Mouse (Mus musculus) MEL (cell line): ENCODE data around the gene Ndst4. TPM values are rescaled to one million over a fixed set of nuclear protein-coding genes. Genes with fewer than 3 reads are reported as not detected.

Experiments
- DNase-seq: peaks from one replicate; pipeline ENCODE4 v3.0.0; 2011; ENCODE audit warnings: low read depth, low spot score
- H3K27ac ChIP-seq: 2 replicates; pipeline ENCODE4 v1.5.1; 2012; ENCODE audit warnings: low read depth, mild to moderate bottlenecking, control low read depth, low read length, moderate library complexity; ENCODE audit not compliant: control insufficient read depth
- H3K27me3 ChIP-seq, 2 experiments: fragments of 150-350 bp in 1 of 2; sonication (generic) in 1 of 2; 2 replicates each; pipeline ENCODE4 v1.6.1; 2012; ENCODE audit warnings: low read length in 2 of 2, mild to moderate bottlenecking in 2 of 2, improper control_type of control experiment in 1 of 2, moderate library complexity in 1 of 2; ENCODE audit not compliant: insufficient read depth in 2 of 2, control insufficient read depth in 1 of 2
- H3K36me3 ChIP-seq, 2 experiments: 2 replicates each; pipeline ENCODE4 v1.6.1; 2012 to 2014; ENCODE audit warnings: low read length in 2 of 2, improper control_type of control experiment in 1 of 2, inconsistent platforms in 1 of 2, mild to moderate bottlenecking in 1 of 2; ENCODE audit not compliant: insufficient read depth in 2 of 2, control insufficient read depth in 1 of 2
- H3K4me1 ChIP-seq, 2 experiments: fragments of 150-350 bp in 1 of 2; sonication (generic) in 1 of 2; 2 replicates each; pipeline ENCODE4 v1.6.1; 2012; ENCODE audit warnings: low read length in 2 of 2, improper control_type of control experiment in 1 of 2, mild to moderate bottlenecking in 1 of 2; ENCODE audit not compliant: insufficient read depth in 2 of 2, control insufficient read depth in 1 of 2
- H3K4me3 ChIP-seq, 2 experiments: fragments of 150-350 bp in 1 of 2; sonication (generic) in 1 of 2; 2 replicates each; pipeline ENCODE4 v1.5.1; 2012; ENCODE audit warnings: low read depth in 2 of 2, low read length in 2 of 2, mild to moderate bottlenecking in 2 of 2, moderate library complexity in 2 of 2, control low read depth in 1 of 2, improper control_type of control experiment in 1 of 2; ENCODE audit not compliant: control insufficient read depth in 1 of 2, insufficient read depth in 1 of 2
- H3K79me2 ChIP-seq: 2 replicates; pipeline ENCODE4 v1.6.1; 2012; ENCODE audit warnings: mild to moderate bottlenecking, low read length, moderate library complexity; ENCODE audit not compliant: control insufficient read depth, poor library complexity, insufficient read depth
- H3K9ac ChIP-seq: 2 replicates; pipeline ENCODE4 v1.6.1; 2012; ENCODE audit warnings: low read depth, mild to moderate bottlenecking, control low read depth, low read length, moderate library complexity; ENCODE audit not compliant: control insufficient read depth, poor library complexity, severe bottlenecking
- H3K9me3 ChIP-seq: fragments of 150-350 bp; sonication (generic); replicated peaks from 2 replicates; pipeline ENCODE4 v1.6.1; 2012; ENCODE audit warnings: mild to moderate bottlenecking, low read length, improper control_type of control experiment, moderate library complexity; ENCODE audit not compliant: insufficient read depth
- CHD2 ChIP-seq: IDR thresholded peaks from 2 replicates; pipeline ENCODE4 v1.6.1; 2011; ENCODE audit warnings: low read length, improper control_type of control experiment
- CTCF ChIP-seq, 3 experiments: IDR thresholded peaks in 2 of 3; conservative IDR thresholded peaks in 1 of 3; 2 replicates each; pipeline ENCODE4 v1.5.1; 2011 to 2012; ENCODE audit warnings: low read length in 3 of 3, low read depth in 2 of 3, mild to moderate bottlenecking in 2 of 3, improper control_type of control experiment in 1 of 3, inconsistent platforms in 1 of 3, mixed read lengths in 1 of 3, moderate library complexity in 1 of 3; ENCODE audit not compliant: control insufficient read depth in 1 of 3, insufficient read depth in 1 of 3, poor library complexity in 1 of 3, severe bottlenecking in 1 of 3
- E2F4 ChIP-seq: IDR thresholded peaks from 2 replicates; pipeline ENCODE4 v1.6.1; 2011; ENCODE audit warnings: low read depth, low read length, improper control_type of control experiment, borderline replicate concordance
- ELF1 ChIP-seq: IDR thresholded peaks from 2 replicates; pipeline ENCODE4 v1.6.1; 2014; ENCODE audit warnings: low read depth, mild to moderate bottlenecking, inconsistent platforms, low read length, improper control_type of control experiment, moderate library complexity
- EP300 ChIP-seq, 2 experiments: IDR thresholded peaks; 2 replicates each; pipeline ENCODE4 v1.6.1; 2011; ENCODE audit warnings: improper control_type of control experiment in 2 of 2, low read length in 2 of 2, low read depth in 1 of 2, mild to moderate bottlenecking in 1 of 2
- ETS1 ChIP-seq: IDR thresholded peaks from 2 replicates; pipeline ENCODE4 v1.6.1; 2012; ENCODE audit warnings: low read depth, mild to moderate bottlenecking, inconsistent platforms, low read length, improper control_type of control experiment, moderate library complexity
- GATA1 ChIP-seq: IDR thresholded peaks from 2 replicates; pipeline ENCODE4 v1.6.1; 2011; ENCODE audit warnings: low read depth, low read length, improper control_type of control experiment
- JUND ChIP-seq: IDR thresholded peaks from 2 replicates; pipeline ENCODE4 v1.6.1; 2011; ENCODE audit warnings: low read depth, mild to moderate bottlenecking, improper control_type of control experiment, low read length
- KAT2A ChIP-seq: conservative IDR thresholded peaks from 2 replicates; pipeline ENCODE4 v1.6.1; 2012; ENCODE audit warnings: low read depth, low read length, improper control_type of control experiment, inconsistent platforms
- MAFK ChIP-seq: IDR thresholded peaks from 2 replicates; pipeline ENCODE4 v1.6.1; 2011; ENCODE audit warnings: low read depth, mild to moderate bottlenecking, low read length, improper control_type of control experiment, borderline replicate concordance
- MAX ChIP-seq: IDR thresholded peaks from 2 replicates; pipeline ENCODE4 v1.6.1; 2011; ENCODE audit warnings: low read length, improper control_type of control experiment
- MAZ ChIP-seq: IDR thresholded peaks from 2 replicates; pipeline ENCODE4 v1.6.1; 2012; ENCODE audit warnings: low read depth, mild to moderate bottlenecking, inconsistent platforms, low read length, improper control_type of control experiment
- MXI1 ChIP-seq: IDR thresholded peaks from 2 replicates; pipeline ENCODE4 v1.6.1; 2011; ENCODE audit warnings: mild to moderate bottlenecking, low read depth, low read length, improper control_type of control experiment
- MYB ChIP-seq: IDR thresholded peaks from 2 replicates; pipeline ENCODE4 v1.6.1; 2011; ENCODE audit warnings: mild to moderate bottlenecking, low read depth, low read length, improper control_type of control experiment
- MYC ChIP-seq: IDR thresholded peaks from 2 replicates; pipeline ENCODE4 v1.6.1; 2011; ENCODE audit warnings: low read depth, mild to moderate bottlenecking, low read length, improper control_type of control experiment, moderate library complexity
- NELFE ChIP-seq: IDR thresholded peaks from 2 replicates; pipeline ENCODE4 v1.6.1; 2011; ENCODE audit warnings: low read depth, low read length, improper control_type of control experiment
- NRF1 ChIP-seq: IDR thresholded peaks from 2 replicates; pipeline ENCODE4 v1.6.1; 2014; ENCODE audit warnings: low read depth, mild to moderate bottlenecking, inconsistent platforms, low read length, improper control_type of control experiment, moderate library complexity; ENCODE audit not compliant: poor library complexity, insufficient read depth, severe bottlenecking
- POLR2A ChIP-seq, 2 experiments: IDR thresholded peaks; 2 replicates each; pipeline ENCODE4 v1.6.1; 2011 to 2012; ENCODE audit warnings: low read length in 2 of 2, mild to moderate bottlenecking in 2 of 2, control low read depth in 1 of 2, improper control_type of control experiment in 1 of 2, low read depth in 1 of 2, moderate library complexity in 1 of 2; ENCODE audit not compliant: control insufficient read depth in 1 of 2, insufficient read depth in 1 of 2, poor library complexity in 1 of 2
- POLR2AphosphoS2 ChIP-seq: IDR thresholded peaks from 2 replicates; pipeline ENCODE4 v1.6.1; 2011; ENCODE audit warnings: low read length, improper control_type of control experiment
- POLR2AphosphoS5 ChIP-seq: IDR thresholded peaks from 2 replicates; pipeline ENCODE4 v1.6.1; 2012; ENCODE audit warnings: low read depth, borderline replicate concordance, mild to moderate bottlenecking, inconsistent platforms, low read length, moderate library complexity, mixed read lengths
- RAD21 ChIP-seq: IDR thresholded peaks from 2 replicates; pipeline ENCODE4 v1.6.1; 2011; ENCODE audit warnings: mild to moderate bottlenecking, low read depth, low read length, improper control_type of control experiment
- SIN3A ChIP-seq: IDR thresholded peaks from 2 replicates; pipeline ENCODE4 v1.6.1; 2012; ENCODE audit warnings: low read length, improper control_type of control experiment, inconsistent platforms
- TAL1 ChIP-seq: IDR thresholded peaks from 2 replicates; pipeline ENCODE4 v1.6.1; 2012; ENCODE audit warnings: mild to moderate bottlenecking, inconsistent platforms, low read length, moderate library complexity, mixed read lengths
- UBTF ChIP-seq: IDR thresholded peaks from 2 replicates; pipeline ENCODE4 v1.6.1; 2012; ENCODE audit warnings: low read depth, mild to moderate bottlenecking, inconsistent platforms, low read length, improper control_type of control experiment, moderate library complexity, borderline replicate concordance; ENCODE audit not compliant: insufficient read depth
- USF1 ChIP-seq: IDR thresholded peaks from 2 replicates; pipeline ENCODE4 v1.6.1; 2014; ENCODE audit warnings: low read depth, mild to moderate bottlenecking, inconsistent platforms, low read length, improper control_type of control experiment, moderate library complexity
- ZC3H11A ChIP-seq: IDR thresholded peaks from 2 replicates; pipeline ENCODE4 v1.6.1; 2012; ENCODE audit warnings: low read depth, mild to moderate bottlenecking, inconsistent platforms, low read length, improper control_type of control experiment
- ZNF384 ChIP-seq: IDR thresholded peaks from 2 replicates; pipeline ENCODE4 v1.6.1; 2012; ENCODE audit warnings: low read depth, mild to moderate bottlenecking, inconsistent platforms, low read length, improper control_type of control experiment
- polyA plus RNA-seq, 2 experiments: library from polyadenylated mRNA; stranded (reverse) in 1 of 2; unstranded in 1 of 2; fragments of >175 nt in 1 of 2; fragments of >200 nt in 1 of 2; gene quantifications; 2 replicates each; pipeline versions ENCODE4 v1.2.1 to v1.2.4; 2012; ENCODE audit warnings: low replicate concordance in 2 of 2, low read depth in 1 of 2; ENCODE audit not compliant: insufficient read length in 2 of 2, insufficient read depth in 1 of 2, missing spikeins in 1 of 2
- total RNA-seq: library from RNA; depleted of rRNA; stranded (reverse); fragments of 300-350 nt; gene quantifications from 2 replicates; pipeline ENCODE4 v1.2.3, GENCODE M21; 2012

The Ndst4 gene
- total and polyA plus RNA-seq, 3 experiments = not detected

DNA sequence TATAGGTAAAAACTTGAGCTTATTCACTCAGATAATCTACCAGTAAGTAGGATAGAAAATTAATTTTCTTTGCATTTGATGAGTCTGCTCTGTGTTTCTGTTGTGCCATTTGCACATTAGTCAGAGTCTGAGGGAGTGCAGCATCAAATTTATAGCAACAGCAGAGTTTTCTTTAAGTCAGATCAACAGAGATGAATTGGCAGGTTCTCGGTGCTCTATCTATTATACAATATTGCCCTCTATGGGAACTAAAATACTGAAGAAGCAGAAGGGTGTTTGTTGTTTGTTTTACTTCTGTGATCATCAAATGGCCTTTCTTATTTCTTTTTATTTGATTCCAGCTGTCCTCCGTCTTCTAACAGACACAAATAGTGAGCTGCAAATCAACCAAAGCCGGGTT, 6.4 kb upstream of the Ndst4 start (continued):
- TF ChIP-seq NRF1 (no peak), RAD21 (peak; percentile 64), POLR2AphosphoS5 (no peak), ETS1 (no peak), ZNF384 (no peak), CHD2 (no peak), SIN3A (no peak), CTCF (IDR thresholded peaks at IDR 0.05 in 2 of 3, conservative IDR thresholded peaks at IDR 0.05 in 1 of 3; ENCODE audit: control insufficient read depth in 1 of 3, insufficient read depth in 1 of 3, low read depth in 2 of 3, low read length in 3 of 3, poor library complexity in 1 of 3, severe bottlenecking in 1 of 3) (peak in 1 of 3 experiments; percentile 40; a peak in 2 of 6 replicates), KAT2A (no peak), POLR2A (IDR thresholded peaks at IDR 0.05; ENCODE audit: control insufficient read depth in 1 of 2, insufficient read depth in 1 of 2, low read depth in 1 of 2, low read length in 2 of 2, poor library complexity in 1 of 2) (no peak), ELF1 (no peak), TAL1 (no peak), MAFK (no peak), UBTF (no peak)
- TF ChIP-seq, all 39 proteins: peak for 4

DNA sequence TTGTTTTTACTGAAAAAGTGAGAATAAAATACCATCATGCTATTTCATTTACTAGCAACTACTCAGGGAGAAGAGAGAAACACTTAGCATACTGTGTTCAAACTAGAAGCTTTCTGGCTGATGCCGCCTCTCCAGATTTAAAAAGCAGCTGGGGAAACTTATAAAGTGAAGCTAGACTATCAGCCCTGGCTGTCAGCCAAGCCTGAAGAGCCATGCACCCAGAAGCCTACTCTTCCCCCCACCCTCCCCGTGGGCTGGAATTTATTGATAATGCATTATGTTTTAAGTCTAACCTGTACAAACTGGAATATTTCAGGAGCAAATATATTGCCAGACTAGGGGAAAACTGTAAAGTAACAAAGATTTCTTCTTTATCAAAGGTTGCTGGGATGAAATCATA, 2.6 kb downstream of the Ndst4 start:
- Histone ChIP-seq H3K4me1 (no peaks in the 10 kb centered on the region), H3K9ac (no peak overlapping the region), H3K9me3 (no peaks in the 10 kb centered on the region), H3K36me3 (peaks cover 0 to 2% of the 10 kb centered on the region in 2 experiments; a peak in 1 of 4 replicates), H3K4me3 (no peak overlapping the region), H3K79me2 (no peaks in the 10 kb centered on the region), H3K27ac (no peak overlapping the region), H3K27me3 (no peaks in the 10 kb centered on the region)
- TF ChIP-seq CTCF (IDR thresholded peaks at IDR 0.05 in 2 of 3, conservative IDR thresholded peaks at IDR 0.05 in 1 of 3; ENCODE audit: control insufficient read depth in 1 of 3, insufficient read depth in 1 of 3, low read depth in 2 of 3, low read length in 3 of 3, poor library complexity in 1 of 3, severe bottlenecking in 1 of 3) = no peak
- TF ChIP-seq JUND = no peak
- no peak for TF ChIP-seq ZC3H11A
- TF ChIP-seq GATA1 = no peak
- TF ChIP-seq NELFE = no peak
- no peak for TF ChIP-seq KAT2A
- TF ChIP-seq ELF1 = no peak
- TF ChIP-seq EP300 (IDR thresholded peaks at IDR 0.05; ENCODE audit: low read depth in 1 of 2, low read length in 2 of 2) = no peak
- TF ChIP-seq RAD21 = no peak
- no peak for TF ChIP-seq MAZ
- no peak for TF ChIP-seq MYC
- TF ChIP-seq NRF1 = no peak
- no peak for TF ChIP-seq POLR2AphosphoS5
- no peak for TF ChIP-seq MYB
- no peak for TF ChIP-seq POLR2AphosphoS2
- TF ChIP-seq E2F4 = no peak
- no peak for TF ChIP-seq USF1
- no peak for TF ChIP-seq MXI1
- no peak for TF ChIP-seq MAX
- peak; percentile 49 for DNase-seq
